In the genomic region with DNA sequence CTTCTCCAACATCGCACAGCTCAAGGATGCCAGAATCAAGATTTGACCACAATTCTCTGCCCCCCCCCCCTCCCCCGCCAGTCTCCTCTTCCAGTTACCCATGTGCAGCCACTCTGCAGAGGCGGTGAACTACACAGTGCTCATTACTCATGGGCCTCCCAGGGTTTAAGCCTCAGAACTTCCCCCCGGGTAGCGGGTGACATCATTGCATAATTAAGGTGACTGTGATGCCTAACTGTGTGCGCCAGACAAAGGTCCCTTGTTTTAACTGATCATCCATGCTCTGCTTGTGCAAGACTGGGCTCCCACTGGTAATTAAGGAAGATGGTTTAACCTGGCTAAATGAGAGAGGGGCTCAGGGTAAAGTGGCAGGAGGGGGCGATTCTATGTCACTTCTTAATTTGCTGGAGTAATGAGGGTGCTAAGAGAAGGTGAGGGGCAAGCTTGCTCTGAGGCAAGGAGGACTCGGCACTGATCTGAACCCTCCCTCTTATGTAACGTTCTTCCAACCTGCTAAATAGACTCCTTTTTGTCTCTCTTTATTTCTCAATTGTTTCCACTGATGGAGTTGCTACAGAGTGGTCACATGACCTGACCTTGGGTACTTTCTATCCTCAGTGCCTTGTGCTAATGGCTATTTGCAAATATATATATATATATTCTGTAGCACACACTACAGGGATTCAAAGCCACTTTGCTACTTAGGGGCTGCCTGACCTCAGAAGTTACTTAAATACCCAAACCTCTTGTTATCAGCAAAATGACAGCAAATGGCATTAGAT, we compare ENCODE assay signal across 8 mouse cellular contexts.
DNase-seq lines count a peak whose midpoint lies in the region; ATAC-seq lines count a peak whose summit lies in the region.

No protein-coding gene starts in this region.

- no peak overlapping the region for H3K9ac ChIP-seq in kidney, embryonic 14.5 days (ENCODE audit: low read depth, low read length)
- no peak overlapping the region for H3K9ac ChIP-seq in midbrain, embryonic 13.5 days (replicated peaks)

- H3K4me3 ChIP-seq in kidney, embryonic 14.5 days (ENCODE audit: low read length): no peak overlapping the region
- no peak overlapping the region for H3K4me3 ChIP-seq in midbrain, embryonic 13.5 days (replicated peaks)

- H3K4me1 ChIP-seq in kidney, embryonic 14.5 days (ENCODE audit: control insufficient read depth, insufficient read depth, low read length): peaks cover 6% of the 10 kb centered on the region; the same call in 1 of the 2 replicates
- peaks cover 18% of the 10 kb centered on the region for H3K4me1 ChIP-seq in midbrain, embryonic 13.5 days (replicated peaks)

- no peaks in the 10 kb centered on the region; the same call in 1 of the 2 replicates for H3K27me3 ChIP-seq in kidney, embryonic 14.5 days (ENCODE audit: control insufficient read depth, insufficient read depth, low read length)
- H3K27me3 ChIP-seq in midbrain, embryonic 13.5 days: no peaks in the 10 kb centered on the region; the same call in 1 of the 2 replicates

- WGBS in kidney, embryonic 14.5 days: 66% methylated on average over 9 of the region's 9 CpGs
- WGBS in midbrain, embryonic 13.5 days: 43% methylated on average over 9 of the region's 9 CpGs

- H3K9me3 ChIP-seq in kidney, embryonic 14.5 days (ENCODE audit: control insufficient read depth, low read length): no peaks in the 10 kb centered on the region
- no peaks in the 10 kb centered on the region for H3K9me3 ChIP-seq in midbrain, embryonic 13.5 days

- H3K36me3 ChIP-seq in kidney, embryonic 14.5 days (ENCODE audit: control insufficient read depth, insufficient read depth, low read length): no peaks in the 10 kb centered on the region
- no peaks in the 10 kb centered on the region for H3K36me3 ChIP-seq in midbrain, embryonic 13.5 days

- H3K4me2 ChIP-seq in kidney, embryonic 14.5 days (replicated peaks; ENCODE audit: low read depth, low read length): no peak overlapping the region
- no peak overlapping the region for H3K4me2 ChIP-seq in midbrain, embryonic 13.5 days (replicated peaks)

- peak; percentile 56; the same call in 1 of the 2 replicates for ATAC-seq in kidney, embryonic 14.5 days (ENCODE audit: low FRiP score, low TSS enrichment)
- ATAC-seq in midbrain, embryonic 13.5 days: peak; percentile 86

- DNase-seq in kidney, postnatal 36 days: no peak
- DNase-seq in brain, adult 2 months (ENCODE audit: low read depth, low spot score): peak; percentile 82
- peak; percentile 45 for DNase-seq in gonadal fat pad, adult 2 months (ENCODE audit: low read depth)
- DNase-seq in urinary bladder, postnatal 14 days (ENCODE audit: low spot score): no peak
- no peak for DNase-seq in adrenal gland, adult 18-20 months (ENCODE audit: low spot score in 2 of 2)
- DNase-seq in kidney, postnatal 4 days: no peak

- no peak overlapping the region for H3K27ac ChIP-seq in kidney, embryonic 14.5 days (ENCODE audit: low read depth, low read length)
- no peak overlapping the region for H3K27ac ChIP-seq in midbrain, embryonic 13.5 days

Comparison
In these comparisons a context has a peak if more than half of its experiments do, and no peak if none do; other contexts are left out.
1. DNase-seq: peak in brain, adult 2 months (single experiment) and gonadal fat pad, adult 2 months (single experiment); none in kidney, postnatal 36 days (0 of 2), urinary bladder, postnatal 14 days (single experiment), adrenal gland, adult 18-20 months (0 of 2) and kidney, postnatal 4 days (0 of 2).